Mouse (Mus musculus) heart, postnatal 0 days (tissue): ENCODE measurements around the gene Fxn. TPM values are rescaled to one million over a fixed set of nuclear protein-coding genes. Genes with fewer than 3 reads are reported as not detected.

Experiments used
- ATAC-seq: fragments of 200-750 bp; cut with Nextera tagmentation; 2 replicates; pipeline ENCODE4 v1.8.0; 2017; ENCODE audit warnings: low read depth, moderate number of reproducible peaks, moderate library complexity; ENCODE audit not compliant: insufficient read depth
- DNase-seq: peaks from one replicate; pipeline ENCODE4 v3.0.0-alpha.2; 2016; ENCODE audit warnings: low spot score
- H3K27ac ChIP-seq: fragments of 300-500 bp; sonication (generic); 2 replicates; pipeline ENCODE4 v1.5.1; 2014; ENCODE audit warnings: low read depth, mild to moderate bottlenecking
- H3K27me3 ChIP-seq: fragments of 300-500 bp; sonication (generic); 2 replicates; pipeline ENCODE4 v1.6.1; 2014; ENCODE audit warnings: low read length, mixed read lengths; ENCODE audit not compliant: control insufficient read depth, insufficient read depth
- H3K36me3 ChIP-seq: fragments of 300-500 bp; sonication (generic); replicated peaks from 2 replicates; pipeline ENCODE4 v1.6.1; 2014; ENCODE audit warnings: low read length, mixed read lengths; ENCODE audit not compliant: control insufficient read depth, insufficient read depth
- H3K4me1 ChIP-seq: fragments of 300-500 bp; sonication (generic); 2 replicates; pipeline ENCODE4 v1.6.1; 2014; ENCODE audit warnings: antibody characterized with exemption; ENCODE audit not compliant: control insufficient read depth, insufficient read depth
- H3K4me2 ChIP-seq: fragments of 300-500 bp; sonication (generic); 2 replicates; pipeline ENCODE4 v1.6.1; 2014; ENCODE audit warnings: low read depth, mild to moderate bottlenecking, low read length, moderate library complexity
- H3K4me3 ChIP-seq: fragments of 300-500 bp; sonication (generic); 2 replicates; pipeline ENCODE4 v1.5.1; 2014; ENCODE audit warnings: low read depth, low read length
- H3K9ac ChIP-seq: fragments of 300-500 bp; sonication (generic); replicated peaks from 2 replicates; pipeline ENCODE4 v1.6.1; 2014; ENCODE audit warnings: low read depth, low read length, mixed read lengths
- H3K9me3 ChIP-seq: fragments of 300-500 bp; sonication (generic); replicated peaks from 2 replicates; pipeline ENCODE4 v1.6.1; 2016; ENCODE audit warnings: low read length; ENCODE audit not compliant: control insufficient read depth
- CTCF ChIP-seq: IDR thresholded peaks from 2 replicates; pipeline ENCODE4 v1.5.1; 2016; ENCODE audit warnings: antibody characterized with exemption, control low read depth, low read depth
- EP300 ChIP-seq: IDR thresholded peaks from 2 replicates; pipeline ENCODE4 v1.6.1; 2016; ENCODE audit warnings: antibody characterized with exemption, low read depth
- WGBS: fragments of 180-500 bp; shearing (Covaris S2); extraction: QIAGEN DNeasy Blood & Tissue Kit; methylation state at CpG from one replicate; pipeline ENCODE4 v1.1.7; 2014; 5-methylcytosine and 5-hydroxymethylcytosine counted together
- polyA plus RNA-seq: library from polyadenylated mRNA; unstranded; fragments of >200 nt; fragmentation: Nextera tagmentation; extraction: Ambion mirVana; gene quantifications from 2 replicates; pipeline ENCODE4 v1.2.1, GENCODE M21; 2015
- total RNA-seq: library from RNA; depleted of rRNA; stranded (reverse); fragments of >200 nt; gene quantifications from 2 replicates; pipeline ENCODE4 v1.2.3, GENCODE M21; 2014; ENCODE audit warnings: low replicate concordance; rRNA removed

Gene Fxn
- 36.6 and 57.2 TPM in 2 replicates for total RNA-seq
- 77.0 and 79.7 TPM in 2 replicates for polyA plus RNA-seq

DNA sequence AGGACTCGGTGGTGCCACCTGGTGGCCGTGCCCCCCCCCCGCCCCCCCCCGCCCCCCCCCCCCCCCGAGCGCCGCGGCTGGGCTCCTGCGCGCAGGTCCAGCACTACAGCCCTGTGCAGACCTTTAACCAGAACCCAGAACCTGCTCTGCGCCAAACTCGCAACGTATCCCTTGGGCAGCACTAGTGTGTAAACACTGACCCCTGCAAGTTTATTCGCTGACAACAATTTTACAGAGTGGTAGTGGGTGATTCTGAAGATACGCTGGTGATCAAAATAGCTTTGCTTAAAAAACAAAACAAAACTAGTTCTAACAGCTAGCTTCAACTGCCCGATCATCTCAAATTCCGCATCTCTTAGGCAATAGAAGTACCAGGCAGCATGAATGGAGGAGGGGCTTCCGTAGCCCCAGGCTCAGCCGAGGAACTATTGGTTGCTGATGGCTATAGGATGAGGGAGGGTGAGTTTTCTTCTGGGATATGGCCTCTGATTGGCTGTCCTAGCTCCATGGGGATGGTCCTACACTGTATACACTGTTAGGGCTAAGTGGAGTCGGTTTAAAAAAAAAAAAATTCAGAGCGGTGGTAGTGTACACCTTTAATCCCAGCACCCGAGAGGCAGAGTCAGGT lies at the start of gene Fxn:
Gene Fxn (minus strand): TSS at position 5 of the 628 bp plus-strand sequence.
- 2% methylated on average over 12 of the region's 22 CpGs for WGBS
- Histone ChIP-seq H3K9ac (peak within 1 kb of the TSS; percentile 63), H3K27me3 (no peaks in the 10 kb centered on the region), H3K4me2 (peak within 1 kb of the TSS; percentile 89), H3K27ac (peak within 1 kb of the TSS; percentile 86), H3K4me3 (peak within 1 kb of the TSS; percentile 81), H3K36me3 (peaks cover 6% of the 10 kb centered on the region), H3K9me3 (no peaks in the 10 kb centered on the region), H3K4me1 (0 out of 2 replicates have a peak, but pooled peaks cover 5% of the 10 kb centered on the region)
- ATAC-seq, result peak; percentile 21; the same call in 1 of the 2 replicates
- DNase-seq, result peak; percentile 40
- TF ChIP-seq CTCF (no peak), EP300 (no peak)

DNA sequence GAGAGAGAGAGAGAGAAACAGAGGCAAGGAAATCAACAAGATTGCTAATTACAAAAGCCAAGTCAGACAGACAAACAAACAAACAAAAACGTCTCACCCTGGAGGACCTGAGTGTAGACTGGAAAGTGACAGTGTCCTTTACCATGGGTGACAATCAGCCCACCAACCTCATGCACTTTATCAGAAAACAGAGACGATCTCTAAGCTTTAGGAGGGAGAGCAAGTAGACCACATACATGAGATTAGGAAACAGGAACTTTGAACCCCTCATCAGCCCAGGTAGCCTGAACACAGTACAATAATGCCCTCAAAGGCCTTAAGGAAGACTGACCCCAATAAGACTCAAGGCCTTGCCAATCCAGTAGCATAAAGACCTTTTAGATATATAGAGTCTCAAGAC lies 47.5 kb upstream of the Fxn start:
- ATAC-seq (no peak), DNase-seq (no peak)
- no peak overlapping the region for H3K27ac ChIP-seq
- no peak overlapping the region for H3K4me3 ChIP-seq
- no peaks in the 10 kb centered on the region for H3K9me3 ChIP-seq
- no peaks in the 10 kb centered on the region for H3K27me3 ChIP-seq
- TF ChIP-seq CTCF, result no peak
- no peak for TF ChIP-seq EP300
- H3K9ac ChIP-seq, result no peak overlapping the region
- H3K4me2 ChIP-seq, result no peak overlapping the region
- H3K4me1 ChIP-seq, result no peaks in the 10 kb centered on the region
- WGBS, result 42% methylated on average over 2 of the region's 2 CpGs
- no peaks in the 10 kb centered on the region for H3K36me3 ChIP-seq

DNA sequence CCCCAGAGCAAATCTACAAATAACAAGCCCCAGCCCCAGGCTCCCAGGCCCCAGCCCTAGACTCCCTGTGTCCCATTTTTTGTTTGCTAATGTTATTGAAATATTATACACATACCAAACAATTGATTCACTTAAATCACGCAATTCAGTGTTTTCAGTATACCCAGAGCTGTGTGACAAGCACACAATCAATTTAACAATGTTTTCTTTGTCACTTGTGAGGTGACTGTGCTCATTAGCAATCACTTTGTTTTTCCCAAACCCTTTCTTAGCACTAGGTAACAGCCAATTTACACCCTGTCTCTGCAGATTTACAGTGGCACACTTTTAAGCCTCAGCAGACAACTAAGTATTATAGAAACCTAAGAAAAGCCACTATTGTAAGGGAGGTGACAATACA lies 46.6 kb upstream of the Fxn start:
- ATAC-seq, result no peak
- 80% methylated on average over 1 of the region's 1 CpGs for WGBS

DNA sequence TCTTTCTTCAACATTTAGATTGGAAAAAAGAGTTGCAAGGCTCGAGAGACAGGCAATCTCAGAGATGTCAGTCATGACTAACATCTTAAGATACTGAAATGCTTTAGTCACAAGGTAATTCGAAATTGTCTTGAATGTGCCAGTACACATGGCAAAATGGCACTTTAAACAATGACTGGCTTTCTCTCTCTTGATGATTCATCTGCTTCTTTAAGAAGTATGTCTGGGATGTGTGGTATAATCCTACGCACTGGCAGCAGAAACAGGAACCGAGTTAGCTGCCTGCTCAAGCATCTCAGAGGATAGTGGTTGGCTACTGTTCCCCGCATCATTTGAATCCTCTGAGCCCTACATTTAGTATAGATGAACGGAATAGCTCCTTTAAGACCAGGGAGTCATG lies 45.3 kb upstream of the Fxn start:
- no peak overlapping the region for H3K27ac ChIP-seq
- H3K4me3 ChIP-seq, result no peak overlapping the region
- no peak for DNase-seq
- TF ChIP-seq CTCF (no peak), EP300 (no peak)
- 73% methylated on average over 6 of the region's 6 CpGs for WGBS
- H3K9ac ChIP-seq, result no peak overlapping the region
- no peak overlapping the region for H3K4me2 ChIP-seq
- no peaks in the 10 kb centered on the region for H3K9me3 ChIP-seq
- H3K4me1 ChIP-seq, result peaks cover 11% of the 10 kb centered on the region; the same call in 1 of the 2 replicates
- no peaks in the 10 kb centered on the region for H3K27me3 ChIP-seq
- no peak for ATAC-seq
- H3K36me3 ChIP-seq, result no peaks in the 10 kb centered on the region

More for the DNA sequence above, 46.6 kb upstream of the Fxn start:
- H3K27ac ChIP-seq, result no peak overlapping the region
- H3K4me2 ChIP-seq, result no peak overlapping the region
- DNase-seq, result no peak
- no peak overlapping the region for H3K9ac ChIP-seq
- H3K36me3 ChIP-seq, result no peaks in the 10 kb centered on the region
- H3K9me3 ChIP-seq, result no peaks in the 10 kb centered on the region
- H3K27me3 ChIP-seq, result no peaks in the 10 kb centered on the region
- TF ChIP-seq EP300 (no peak), CTCF (no peak)
- no peaks in the 10 kb centered on the region for H3K4me1 ChIP-seq
- H3K4me3 ChIP-seq, result no peak overlapping the region

DNA sequence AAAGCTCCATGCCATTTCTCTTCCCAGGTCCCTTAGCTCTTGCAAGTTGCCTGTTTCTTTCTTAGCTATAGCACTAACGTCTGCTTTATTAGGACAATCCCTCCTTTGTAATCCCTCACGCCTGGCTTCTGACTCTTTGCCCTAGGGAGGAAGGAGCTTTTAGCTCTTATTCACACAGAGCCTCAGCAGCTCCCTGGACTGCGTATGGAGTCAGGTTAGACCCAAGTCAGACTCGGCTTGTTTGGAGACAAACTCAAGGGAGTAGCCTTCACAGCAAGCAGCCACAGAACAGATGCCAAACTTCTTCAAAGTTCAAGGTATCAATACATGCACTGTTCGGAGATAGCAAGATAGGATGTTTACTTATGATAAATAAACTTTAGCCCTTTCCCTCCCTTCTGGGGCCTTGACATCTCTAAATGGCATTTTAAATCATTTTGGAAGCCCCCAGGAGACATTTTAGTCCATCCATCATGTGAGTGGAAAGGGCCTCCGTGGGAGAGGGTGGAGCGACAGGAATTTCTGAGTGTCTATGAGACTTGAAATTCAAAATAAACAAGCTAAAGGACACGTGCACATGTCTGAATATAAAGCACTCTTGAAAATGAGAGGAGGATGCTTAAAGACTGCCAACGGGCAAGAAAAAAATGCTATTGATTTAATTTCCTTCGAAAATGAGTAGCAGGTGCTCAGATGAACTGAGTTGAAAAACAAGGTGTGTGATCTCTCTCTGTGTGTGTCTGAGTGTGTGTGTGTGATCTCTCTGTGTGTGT lies 43.6 kb upstream of the Fxn start:
- H3K4me1 ChIP-seq, result peaks cover 18% of the 10 kb centered on the region; the same call in 1 of the 2 replicates
- 54% methylated on average over 10 of the region's 10 CpGs for WGBS
- H3K9me3 ChIP-seq, result no peaks in the 10 kb centered on the region
- H3K27ac ChIP-seq, result no peak overlapping the region
- H3K4me3 ChIP-seq, result no peak overlapping the region
- no peak overlapping the region for H3K4me2 ChIP-seq
- TF ChIP-seq CTCF (no peak), EP300 (no peak)
- H3K9ac ChIP-seq, result no peak overlapping the region
- H3K36me3 ChIP-seq, result no peaks in the 10 kb centered on the region
- DNase-seq, result no peak
- no peaks in the 10 kb centered on the region for H3K27me3 ChIP-seq
- no peak for ATAC-seq
